Mouse (Mus musculus): Measurements from ENCODE around the gene Atrn.

GRCm38 (mm10) chr2:130886983-130887382 lies 19.3 kb upstream of the Atrn start:
- no peak for TF ChIP-seq CTCF (IDR thresholded peaks at IDR 0.05; ENCODE audit: extremely low read depth, insufficient read depth, low read length)
- no peak for TF ChIP-seq POLR2A (IDR thresholded peaks at IDR 0.05; ENCODE audit: extremely low read depth, insufficient read depth, low read length)

Data from cortical plate, adult 2 months (tissue).